Mouse (Mus musculus): Measurements from ENCODE around the gene Tshz2.

The Tshz2 gene

GRCm38 (mm10) chr2:169892441-169893038 lies 259.7 kb downstream of the Tshz2 start:
- DNase-seq = no peak

GRCm38 (mm10) chr2:169902896-169903295 lies 270.1 kb downstream of the Tshz2 start:
- no peak for DNase-seq

- DNase-seq = no peak
Observed at GRCm38 (mm10) chr2:169906396-169906795, 273.6 kb downstream of the Tshz2 start.

- DNase-seq = no peak
Observed at GRCm38 (mm10) chr2:169907979-169908378, 275.2 kb downstream of the Tshz2 start.

- DNase-seq = no peak
Observed at GRCm38 (mm10) chr2:169910606-169911005, 277.8 kb downstream of the Tshz2 start.

- no peak for DNase-seq
Observed at GRCm38 (mm10) chr2:169912826-169913225, 280.0 kb downstream of the Tshz2 start.

GRCm38 (mm10) chr2:169914903-169915302 lies 282.1 kb downstream of the Tshz2 start:
- DNase-seq = no peak

- DNase-seq = no peak
Observed at GRCm38 (mm10) chr2:169915326-169915725, 282.5 kb downstream of the Tshz2 start.

- no peak for DNase-seq
Observed at GRCm38 (mm10) chr2:169919111-169919695, 286.4 kb downstream of the Tshz2 start.

GRCm38 (mm10) chr2:169924177-169924810 lies 291.5 kb downstream of the Tshz2 start:
- DNase-seq = no peak

GRCm38 (mm10) chr2:169925466-169925865 lies 292.7 kb downstream of the Tshz2 start:
- no peak for DNase-seq

- DNase-seq = no peak
Observed at GRCm38 (mm10) chr2:169926016-169926415, 293.2 kb downstream of the Tshz2 start.

- no peak for DNase-seq
Observed at GRCm38 (mm10) chr2:169927401-169927800, 294.6 kb downstream of the Tshz2 start.

GRCm38 (mm10) chr2:169928447-169929120 lies 295.8 kb downstream of the Tshz2 start:
- DNase-seq = peak; percentile 30

- DNase-seq = no peak
Observed at GRCm38 (mm10) chr2:169929540-169930497, 297.0 kb downstream of the Tshz2 start.

- DNase-seq = no peak
Observed at GRCm38 (mm10) chr2:169935642-169936041, 302.8 kb downstream of the Tshz2 start.

- no peak for DNase-seq
Observed at GRCm38 (mm10) chr2:169940297-169941142, 307.7 kb downstream of the Tshz2 start.

GRCm38 (mm10) chr2:169943727-169944126 lies 310.9 kb downstream of the Tshz2 start:
- DNase-seq = no peak

- no peak for DNase-seq
Observed at GRCm38 (mm10) chr2:169948139-169948538, 315.3 kb downstream of the Tshz2 start.

- no peak for DNase-seq
Observed at GRCm38 (mm10) chr2:169951041-169951440, 318.2 kb downstream of the Tshz2 start.

- no peak for DNase-seq
Observed at GRCm38 (mm10) chr2:169952981-169953380, 320.2 kb downstream of the Tshz2 start.

Data from right cerebral cortex, postnatal 14 days (tissue).